Mouse (Mus musculus): ENCODE data around the gene Gm42791.
A peak's percentile ranks its signal among the peaks of the same experiment; 100 is the strongest.

The Gm42791 gene

GRCm38 (mm10) chr5:148924051-148924450, 70.9 kb downstream of the Gm42791 start:
- no peak for DNase-seq (ENCODE audit: low spot score)

GRCm38 (mm10) chr5:148923408-148923807, 71.5 kb downstream of the Gm42791 start:
- DNase-seq (ENCODE audit: low spot score) = no peak

- no peak for DNase-seq (ENCODE audit: low spot score)
Observed at GRCm38 (mm10) chr5:148922773-148923172, 72.2 kb downstream of the Gm42791 start.

GRCm38 (mm10) chr5:148918049-148918448, 76.9 kb downstream of the Gm42791 start:
- DNase-seq (ENCODE audit: low spot score) = no peak

- no peak for DNase-seq (ENCODE audit: low spot score)
Observed at GRCm38 (mm10) chr5:148916775-148917174, 78.2 kb downstream of the Gm42791 start.

- no peak for DNase-seq (ENCODE audit: low spot score)
Observed at GRCm38 (mm10) chr5:148912262-148912661, 82.7 kb downstream of the Gm42791 start.

- no peak for DNase-seq (ENCODE audit: low spot score)
Observed at GRCm38 (mm10) chr5:148910066-148910465, 84.9 kb downstream of the Gm42791 start.

- DNase-seq (ENCODE audit: low spot score) = no peak
Observed at GRCm38 (mm10) chr5:148909402-148909801, 85.5 kb downstream of the Gm42791 start.

GRCm38 (mm10) chr5:148909057-148909395, 85.9 kb downstream of the Gm42791 start:
- no peak for DNase-seq (ENCODE audit: low spot score)

GRCm38 (mm10) chr5:148908191-148909056, 86.5 kb downstream of the Gm42791 start:
- DNase-seq (ENCODE audit: low spot score) = no peak

- DNase-seq (ENCODE audit: low spot score) = no peak
Observed at GRCm38 (mm10) chr5:148906305-148906704, 88.6 kb downstream of the Gm42791 start.

GRCm38 (mm10) chr5:148904846-148905245, 90.1 kb downstream of the Gm42791 start:
- DNase-seq (ENCODE audit: low spot score) = peak; percentile 59

GRCm38 (mm10) chr5:148899361-148899760, 95.6 kb downstream of the Gm42791 start:
- DNase-seq (ENCODE audit: low spot score) = no peak

GRCm38 (mm10) chr5:148897941-148898417, 97.0 kb downstream of the Gm42791 start:
- DNase-seq (ENCODE audit: low spot score) = no peak

GRCm38 (mm10) chr5:148897069-148897702, 97.8 kb downstream of the Gm42791 start:
- peak; percentile 30 for DNase-seq (ENCODE audit: low spot score)

GRCm38 (mm10) chr5:148896515-148896914, 98.4 kb downstream of the Gm42791 start:
- DNase-seq (ENCODE audit: low spot score) = no peak

- DNase-seq (ENCODE audit: low spot score) = no peak
Observed at GRCm38 (mm10) chr5:148895833-148896232, 99.1 kb downstream of the Gm42791 start.

- DNase-seq (ENCODE audit: low spot score) = no peak
Observed at GRCm38 (mm10) chr5:148895034-148895433, 99.9 kb downstream of the Gm42791 start.

- no peak for DNase-seq (ENCODE audit: low spot score)
Observed at GRCm38 (mm10) chr5:148890237-148890636, 104.7 kb downstream of the Gm42791 start.

GRCm38 (mm10) chr5:148888032-148888431, 106.9 kb downstream of the Gm42791 start:
- DNase-seq (ENCODE audit: low spot score) = no peak

GRCm38 (mm10) chr5:148885821-148886609, 108.9 kb downstream of the Gm42791 start:
- DNase-seq (ENCODE audit: low spot score) = peak; percentile 48

- DNase-seq (ENCODE audit: low spot score) = no peak
Observed at GRCm38 (mm10) chr5:148883671-148884070, 111.3 kb downstream of the Gm42791 start.
